In the genomic region with DNA sequence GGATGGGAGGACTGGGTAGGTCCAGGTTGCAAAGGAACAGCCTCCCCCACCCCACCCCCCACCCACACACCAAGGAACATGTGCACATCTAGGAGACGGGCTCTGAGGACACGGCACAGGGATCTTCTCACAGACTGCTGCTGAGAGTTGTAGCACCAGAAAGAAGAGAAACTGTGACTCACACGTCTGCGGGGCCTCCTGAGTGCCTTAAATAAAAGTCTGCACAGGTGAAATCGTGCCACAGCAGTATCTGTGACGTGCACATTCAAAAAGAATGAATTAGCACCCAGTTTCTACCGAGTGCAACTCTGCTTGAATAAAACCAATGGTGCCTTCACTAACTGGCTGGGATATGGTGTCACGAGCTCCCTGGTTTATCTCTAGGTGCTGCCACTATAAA, we compare ENCODE assay signal across 24 mouse cellular contexts.
A peak's percentile ranks its signal among the peaks of the same experiment; 100 is the strongest.
DNase-seq lines count a peak whose midpoint lies in the region; ATAC-seq lines count a peak whose summit lies in the region.
"Had no signal": no experiment of that assay in that cellular context is flagged by ENCODE, and none has a peak within 500 bp of the region (broad histone marks: within the 10 kb centered on the region; RNA-seq: fewer than 3 reads in every experiment).

No protein-coding gene starts in this region.

- no peaks in the 10 kb centered on the region for H3K27me3 ChIP-seq in hindbrain, embryonic 14.5 days (ENCODE audit: control insufficient read depth, insufficient read depth, low read length)
- H3K27me3 ChIP-seq: forebrain, embryonic 12.5 days; heart, embryonic 15.5 days; hindbrain, embryonic 15.5 days had no signal

- no peak for DNase-seq in frontal cortex, postnatal 25 days (ENCODE audit: low spot score in 2 of 2)
- peak; percentile 19 to 47 for DNase-seq in right cerebral cortex, adult 2 months (ENCODE audit: low spot score in 2 of 2)
- no peak for DNase-seq in right cerebral cortex, postnatal 25 days
- peak; percentile 75 for DNase-seq in brain, adult 2 months (ENCODE audit: low read depth, low spot score)
- DNase-seq in telencephalon, adult 2 months (ENCODE audit: low read depth, low spot score) = peak; percentile 46
- no peak for DNase-seq in hindbrain, embryonic 14.5 days (ENCODE audit: low spot score)
- DNase-seq in gastrocnemius, adult 18-20 months (ENCODE audit: low spot score) = no peak
- DNase-seq: adrenal gland, adult 8-10 months; adrenal gland, postnatal 36 days; B cell, adult 2 months; cerebellum, adult 11 months; cerebellum, adult 8-10 months; cerebellum, postnatal 25 days; gastrocnemius, postnatal 36 days; heart, adult 18-20 months; heart, postnatal 14 days had no signal

- no peak overlapping the region for H3K4me2 ChIP-seq in hindbrain, embryonic 14.5 days (replicated peaks)
- H3K4me2 ChIP-seq: embryonic facial prominence, embryonic 12.5 days; forebrain, embryonic 12.5 days; heart, embryonic 15.5 days; hindbrain, embryonic 15.5 days had no signal

- 94% methylated on average over 8 of the region's 8 CpGs for WGBS in hindbrain, embryonic 14.5 days

- peaks cover 14% of the 10 kb centered on the region for H3K36me3 ChIP-seq in hindbrain, embryonic 14.5 days (replicated peaks; ENCODE audit: control insufficient read depth, insufficient read depth)
- H3K36me3 ChIP-seq: embryonic facial prominence, embryonic 12.5 days; heart, embryonic 15.5 days; hindbrain, embryonic 15.5 days had no signal

- no peak overlapping the region for H3K9ac ChIP-seq in hindbrain, embryonic 14.5 days
- H3K9ac ChIP-seq: embryonic facial prominence, embryonic 12.5 days; forebrain, embryonic 12.5 days; heart, embryonic 15.5 days; hindbrain, embryonic 15.5 days had no signal

- peak; percentile 76 for ATAC-seq in frontal cortex, adult (ENCODE audit: low TSS enrichment)
- no peak for ATAC-seq in hindbrain, embryonic 14.5 days (ENCODE audit: low FRiP score)
- ATAC-seq: forebrain, embryonic 16.5 days had no signal

- no peak overlapping the region for H3K27ac ChIP-seq in hindbrain, embryonic 14.5 days
- H3K27ac ChIP-seq: embryonic facial prominence, embryonic 12.5 days; forebrain, embryonic 12.5 days; heart, embryonic 10.5 days; heart, embryonic 15.5 days; hindbrain, embryonic 10.5 days; hindbrain, embryonic 15.5 days had no signal

- H3K9me3 ChIP-seq in hindbrain, embryonic 14.5 days (ENCODE audit: control insufficient read depth, low read length) = no peaks in the 10 kb centered on the region
- H3K9me3 ChIP-seq: embryonic facial prominence, embryonic 12.5 days; forebrain, embryonic 12.5 days; heart, embryonic 10.5 days; heart, embryonic 15.5 days; hindbrain, embryonic 10.5 days; hindbrain, embryonic 15.5 days had no signal

- peaks cover 13% of the 10 kb centered on the region for H3K4me1 ChIP-seq in hindbrain, embryonic 14.5 days (replicated peaks; ENCODE audit: control insufficient read depth, insufficient read depth, low read length)
- H3K4me1 ChIP-seq: heart, embryonic 10.5 days; heart, embryonic 15.5 days; hindbrain, embryonic 10.5 days had no signal

- no peak overlapping the region for H3K4me3 ChIP-seq in hindbrain, embryonic 14.5 days (replicated peaks; ENCODE audit: low read length)
- H3K4me3 ChIP-seq: embryonic facial prominence, embryonic 12.5 days; forebrain, embryonic 12.5 days; heart, embryonic 10.5 days; heart, embryonic 15.5 days; hindbrain, embryonic 10.5 days; hindbrain, embryonic 15.5 days had no signal

Comparison
In these comparisons a context has a peak if more than half of its experiments do, and no peak if none do; other contexts are left out.
1. DNase-seq: peak in right cerebral cortex, adult 2 months (2 of 2), brain, adult 2 months (single experiment) and telencephalon, adult 2 months (single experiment); none in frontal cortex, postnatal 25 days (0 of 2), right cerebral cortex, postnatal 25 days (single experiment), hindbrain, embryonic 14.5 days (single experiment) and gastrocnemius, adult 18-20 months (single experiment).